Mouse (Mus musculus) thymus, adult 2 months (tissue): ENCODE data around the gene Prickle1. TPM values are rescaled to one million over a fixed set of nuclear protein-coding genes. Genes with fewer than 3 reads are reported as not detected.

ENCODE experiments used
- DNase-seq: peaks from one replicate; pipeline ENCODE4 v3.0.0; 2021
- H3K27ac ChIP-seq: fragments of 200-500 bp; 2 replicates; pipeline ENCODE4 v1.5.1; 2012; ENCODE audit warnings: low read length, control low read depth; ENCODE audit not compliant: control insufficient read depth, insufficient read depth
- H3K27me3 ChIP-seq: fragments of 200-500 bp; 2 replicates; pipeline ENCODE4 v1.6.1; 2012; ENCODE audit warnings: mild to moderate bottlenecking, low read length, moderate library complexity, mixed read lengths; ENCODE audit not compliant: control insufficient read depth, insufficient read depth
- H3K36me3 ChIP-seq: fragments of 200-500 bp; 2 replicates; pipeline ENCODE4 v1.6.1; 2012; ENCODE audit warnings: mild to moderate bottlenecking, low read length, moderate library complexity; ENCODE audit not compliant: control insufficient read depth, insufficient read depth
- H3K4me1 ChIP-seq: fragments of 200-500 bp; replicated peaks from 2 replicates; pipeline ENCODE4 v1.6.1; 2012; ENCODE audit warnings: low read length; ENCODE audit not compliant: control insufficient read depth, insufficient read depth
- H3K4me3 ChIP-seq: fragments of 200-500 bp; 2 replicates; pipeline ENCODE4 v1.5.1; 2012; ENCODE audit warnings: mild to moderate bottlenecking, low read length, control low read depth, moderate library complexity; ENCODE audit not compliant: control insufficient read depth, insufficient read depth
- CTCF ChIP-seq: fragments of 200-500 bp; IDR thresholded peaks from 2 replicates; pipeline ENCODE4 v1.5.1; 2012; ENCODE audit warnings: mild to moderate bottlenecking, control low read depth, low read length, moderate library complexity, borderline replicate concordance; ENCODE audit not compliant: control insufficient read depth, poor library complexity, insufficient read depth; ENCODE audit errors: extremely low read depth
- POLR2A ChIP-seq: fragments of 200-500 bp; IDR thresholded peaks from 2 replicates; pipeline ENCODE4 v1.6.1; 2012; ENCODE audit warnings: mild to moderate bottlenecking, low read length, control low read depth, moderate library complexity; ENCODE audit not compliant: control insufficient read depth, poor library complexity, insufficient read depth; ENCODE audit errors: extremely low read depth
- WGBS: fragments of 180-500 bp; shearing (Covaris S2); methylation state at CpG from one replicate; pipeline ENCODE4 v1.1.7; 2018; 5-methylcytosine and 5-hydroxymethylcytosine counted together
- polyA plus RNA-seq: library from polyadenylated mRNA; depleted of rRNA; stranded (reverse); fragments of >200 nt; gene quantifications from 2 replicates; pipeline ENCODE4 v1.2.3, GENCODE M21; 2012

Gene Prickle1
- polyA plus RNA-seq, 1 experiment = 9.7 TPM

- TF ChIP-seq CTCF (no peak), POLR2A (no peak)
- Histone ChIP-seq H3K36me3 (peaks cover 5% of the 10 kb centered on the region), H3K4me3 (no peak overlapping the region), H3K27ac (no peak overlapping the region), H3K27me3 (no peaks in the 10 kb centered on the region), H3K4me1 (peaks cover 8% of the 10 kb centered on the region)
- DNase-seq = no peak
- WGBS = 96% methylated on average over 9 of the region's 9 CpGs
Measured at GRCm38 (mm10) chr15:93515316-93515715, 80.4 kb downstream of the Prickle1 start.

GRCm38 (mm10) chr15:93513939-93514341, 81.8 kb downstream of the Prickle1 start:
- peaks cover 8% of the 10 kb centered on the region for H3K4me1 ChIP-seq
- H3K4me3 ChIP-seq = no peak overlapping the region
- no peak overlapping the region for H3K27ac ChIP-seq
- H3K36me3 ChIP-seq = peaks cover 5% of the 10 kb centered on the region
- peak; percentile 55 for DNase-seq
- H3K27me3 ChIP-seq = no peaks in the 10 kb centered on the region
- TF ChIP-seq CTCF (no peak), POLR2A (no peak)
- WGBS = 3% methylated on average over 10 of the region's 10 CpGs

DNA sequence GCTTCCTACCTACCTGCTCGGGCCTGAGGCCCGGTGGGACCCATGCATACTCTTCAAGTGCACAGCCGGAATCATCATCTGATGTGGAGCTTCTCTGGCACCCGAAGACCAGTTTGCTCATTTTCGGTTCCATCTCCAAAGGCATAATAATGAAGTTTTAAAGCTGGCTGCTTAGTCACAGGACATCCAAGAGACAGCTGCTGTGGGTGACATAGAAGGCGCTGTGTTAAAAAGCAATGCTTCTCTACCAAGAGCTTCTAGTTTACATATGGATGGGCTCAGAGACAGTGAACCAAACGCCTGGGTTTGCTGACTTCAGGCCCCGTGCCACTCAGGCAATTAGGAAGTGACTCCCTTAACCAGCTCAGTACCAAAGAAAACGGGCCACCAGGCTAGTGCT, 83.3 kb downstream of the Prickle1 start:
- TF ChIP-seq CTCF (no peak), POLR2A (no peak)
- no peaks in the 10 kb centered on the region for H3K27me3 ChIP-seq
- WGBS = 91% methylated on average over 9 of the region's 9 CpGs
- peaks cover 4% of the 10 kb centered on the region for H3K4me1 ChIP-seq
- H3K27ac ChIP-seq = no peak overlapping the region
- peaks cover 9% of the 10 kb centered on the region for H3K36me3 ChIP-seq
- no peak overlapping the region for H3K4me3 ChIP-seq
- DNase-seq = no peak

GRCm38 (mm10) chr15:93510690-93511336, 84.9 kb downstream of the Prickle1 start:
- Histone ChIP-seq H3K27me3 (no peaks in the 10 kb centered on the region), H3K27ac (no peak overlapping the region), H3K4me1 (peaks cover 4% of the 10 kb centered on the region), H3K36me3 (peaks cover 10% of the 10 kb centered on the region), H3K4me3 (no peak overlapping the region)
- TF ChIP-seq CTCF (no peak), POLR2A (no peak)
- WGBS = 93% methylated on average over 12 of the region's 12 CpGs
- no peak for DNase-seq

DNA sequence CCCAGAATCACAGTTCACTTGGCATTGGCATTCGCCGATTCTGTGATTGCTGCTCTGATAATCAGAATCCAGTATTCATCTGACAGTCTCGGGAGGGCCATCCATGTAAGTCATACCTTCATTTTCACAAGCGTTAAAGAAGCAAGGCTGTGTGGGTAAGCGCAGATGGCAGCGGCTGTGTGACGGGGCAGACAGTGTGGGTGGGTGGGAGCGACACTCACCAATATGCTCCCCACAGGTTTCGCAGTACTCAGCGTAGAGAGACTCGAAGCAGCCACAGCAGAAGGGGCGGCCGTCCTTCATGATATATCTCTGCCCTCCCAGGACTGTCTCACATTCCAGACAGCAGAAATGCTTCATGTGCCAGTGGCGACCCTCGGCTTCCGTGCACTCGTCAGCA, 90.9 kb downstream of the Prickle1 start:
- no peak for DNase-seq
- H3K36me3 ChIP-seq = peaks cover 45% of the 10 kb centered on the region
- H3K4me3 ChIP-seq = no peak overlapping the region
- TF ChIP-seq CTCF (no peak), POLR2A (no peak)
- H3K4me1 ChIP-seq = no peaks in the 10 kb centered on the region
- no peak overlapping the region for H3K27ac ChIP-seq
- 96% methylated on average over 17 of the region's 17 CpGs for WGBS
- H3K27me3 ChIP-seq = no peaks in the 10 kb centered on the region

DNA sequence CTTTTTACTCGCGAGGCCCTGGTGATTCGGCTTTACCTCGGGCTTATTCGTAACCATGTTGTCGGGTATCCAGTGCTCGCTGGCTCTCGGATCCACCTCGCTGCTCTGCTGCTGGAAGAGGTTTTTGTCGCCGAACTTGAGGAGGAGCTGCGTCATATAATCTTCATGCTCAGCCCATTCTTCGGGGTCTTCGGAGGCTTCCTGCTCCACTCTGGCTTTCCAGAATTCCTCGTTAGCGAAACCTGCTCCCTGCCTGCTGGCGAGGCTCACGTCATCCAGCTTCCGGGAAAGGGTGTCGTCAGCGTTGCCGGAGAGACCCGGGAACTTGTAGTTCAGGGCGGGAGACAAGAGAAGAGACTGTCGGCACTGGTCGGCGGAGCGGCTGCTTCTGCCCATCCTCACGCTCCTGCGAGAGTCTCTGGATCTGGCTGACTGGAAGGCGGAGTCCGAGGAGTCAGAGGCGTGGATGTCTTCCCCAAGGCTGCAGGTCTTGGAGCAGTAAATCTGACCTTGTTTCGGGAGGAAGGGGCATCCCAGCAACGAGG, 92.4 kb downstream of the Prickle1 start:
- DNase-seq = no peak
- no peak overlapping the region for H3K27ac ChIP-seq
- WGBS = 96% methylated on average over 35 of the region's 35 CpGs
- TF ChIP-seq CTCF (no peak), POLR2A (no peak)
- H3K36me3 ChIP-seq = peaks cover 55% of the 10 kb centered on the region
- no peaks in the 10 kb centered on the region for H3K27me3 ChIP-seq
- H3K4me1 ChIP-seq = no peaks in the 10 kb centered on the region
- no peak overlapping the region for H3K4me3 ChIP-seq
